Mouse (Mus musculus) E14TG2a.4 (cell line): ENCODE measurements around the gene Gpr141.

Source experiments
- H3K27me3 ChIP-seq: 2 replicates; pipeline ENCODE4 v1.6.1; 2014; ENCODE audit warnings: low read length, control low read depth; ENCODE audit not compliant: insufficient read depth
- H3K36me3 ChIP-seq: 2 replicates; pipeline ENCODE4 v1.6.1; 2014; ENCODE audit warnings: low read length, control low read depth; ENCODE audit not compliant: insufficient read depth
- H3K4me1 ChIP-seq: replicated peaks from 2 replicates; pipeline ENCODE4 v1.6.1; 2014; ENCODE audit warnings: low read depth, low read length, control low read depth
- H3K4me3 ChIP-seq: replicated peaks from 2 replicates; pipeline ENCODE4 v1.5.1; 2014; ENCODE audit warnings: mild to moderate bottlenecking, low read length
- H3K9me3 ChIP-seq: 2 replicates; pipeline ENCODE4 v1.6.1; 2014; ENCODE audit warnings: low read length, control low read depth
- CTCF ChIP-seq: conservative IDR thresholded peaks from 2 replicates; pipeline ENCODE4 v1.5.1; 2014; ENCODE audit warnings: low read length
- NANOG ChIP-seq: IDR thresholded peaks from 2 replicates; pipeline ENCODE4 v1.6.1; 2014; ENCODE audit warnings: borderline replicate concordance, low read length, mixed read lengths
- POU5F1 ChIP-seq: IDR thresholded peaks from 2 replicates; pipeline ENCODE4 v1.6.1; 2014; ENCODE audit warnings: low read length, borderline replicate concordance

Gpr141 gene

GRCm38 (mm10) chr13:19701443-19702078 is 122.5 kb downstream of the Gpr141 start:
- Histone ChIP-seq H3K9me3 (no peaks in the 10 kb centered on the region), H3K36me3 (no peaks in the 10 kb centered on the region), H3K4me1 (peaks cover 6% of the 10 kb centered on the region), H3K4me3 (no peak overlapping the region), H3K27me3 (no peaks in the 10 kb centered on the region)
- no peak for TF ChIP-seq POU5F1
- no peak for TF ChIP-seq NANOG
- no peak for TF ChIP-seq CTCF

DNA sequence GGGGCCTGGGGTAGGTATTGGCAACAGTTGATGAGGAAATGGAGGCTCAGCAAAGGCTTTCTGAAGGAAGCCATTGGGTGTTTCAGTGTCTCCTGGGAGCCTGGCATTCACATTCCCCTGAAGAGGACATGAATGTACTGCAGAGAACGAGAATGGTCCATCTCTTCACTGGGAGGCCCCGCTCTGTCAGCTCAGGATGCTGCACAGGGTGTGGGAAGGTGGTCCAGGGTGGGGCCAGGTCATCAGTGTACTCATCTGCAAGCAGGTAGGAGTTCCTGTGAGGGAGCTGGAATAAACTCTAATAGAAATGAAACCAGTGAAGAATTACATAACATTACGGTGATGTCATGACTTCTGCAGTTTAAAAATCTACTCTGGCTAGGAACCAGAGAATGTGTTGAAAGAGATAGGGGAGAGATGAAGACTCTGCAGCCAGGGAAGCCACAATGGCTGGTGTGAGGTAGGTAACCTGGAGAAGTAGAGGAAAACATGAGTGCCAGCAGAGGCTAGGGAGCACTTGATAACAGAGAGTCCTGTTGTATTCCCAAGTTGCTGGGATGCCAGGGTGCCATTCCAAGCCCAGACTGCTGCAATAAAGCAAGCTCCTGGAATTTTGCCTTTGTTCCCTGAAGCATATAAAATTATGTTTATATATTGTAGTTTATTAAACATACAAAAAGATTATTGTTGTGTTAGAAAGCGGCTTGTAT is 123.2 kb downstream of the Gpr141 start:
- TF ChIP-seq NANOG (no peak), CTCF (no peak), POU5F1 (no peak)
- peaks cover 6% of the 10 kb centered on the region for H3K4me1 ChIP-seq
- H3K36me3 ChIP-seq, result no peaks in the 10 kb centered on the region
- no peaks in the 10 kb centered on the region for H3K27me3 ChIP-seq
- no peak overlapping the region for H3K4me3 ChIP-seq
- H3K9me3 ChIP-seq, result no peaks in the 10 kb centered on the region
